Mouse (Mus musculus): Measurements from ENCODE around the gene Gnas.
"Not testable (repeated sequence)": the region's sequence is repeated elsewhere in the genome, so short reads cannot be mapped to it uniquely, and the experiment has no call there.

Gnas gene

DNA sequence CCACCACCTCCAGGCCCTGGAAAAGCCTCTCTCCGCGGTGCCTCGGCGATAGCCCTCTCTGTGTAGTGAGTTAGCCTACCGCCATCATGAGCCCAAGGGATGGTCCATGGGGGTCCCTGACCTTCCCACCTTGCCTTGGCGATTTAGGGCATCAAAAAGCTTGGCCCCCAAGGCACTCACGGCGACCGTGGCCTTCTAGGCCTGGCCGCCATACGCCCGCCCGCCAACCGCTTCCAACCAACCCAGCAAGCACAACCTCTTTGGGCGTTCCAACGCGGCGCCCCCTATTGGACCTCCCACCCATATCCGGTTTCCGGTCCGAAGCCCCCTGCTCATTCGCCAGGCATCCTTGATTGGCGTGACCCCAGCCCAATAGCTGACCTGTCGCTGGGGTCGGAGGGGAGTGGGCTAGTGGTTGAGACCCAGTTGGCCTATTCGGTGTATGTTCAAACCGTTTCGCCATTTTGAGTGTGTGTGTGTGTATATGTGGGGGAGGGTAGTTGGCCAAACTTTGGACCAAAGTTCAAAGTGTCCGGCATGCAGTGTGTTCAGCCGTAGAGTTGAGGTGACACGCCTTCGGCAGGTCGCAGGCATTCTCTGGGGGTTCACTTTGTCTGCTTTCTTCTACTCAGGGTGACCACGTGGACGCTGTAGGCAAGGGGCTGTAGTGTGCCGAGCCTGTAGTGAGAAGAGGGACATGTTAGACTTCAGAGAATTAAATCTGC is 11.2 kb downstream of the Gnas start:
- peak; percentile 92 for DNase-seq (ENCODE audit: low spot score)

DNA sequence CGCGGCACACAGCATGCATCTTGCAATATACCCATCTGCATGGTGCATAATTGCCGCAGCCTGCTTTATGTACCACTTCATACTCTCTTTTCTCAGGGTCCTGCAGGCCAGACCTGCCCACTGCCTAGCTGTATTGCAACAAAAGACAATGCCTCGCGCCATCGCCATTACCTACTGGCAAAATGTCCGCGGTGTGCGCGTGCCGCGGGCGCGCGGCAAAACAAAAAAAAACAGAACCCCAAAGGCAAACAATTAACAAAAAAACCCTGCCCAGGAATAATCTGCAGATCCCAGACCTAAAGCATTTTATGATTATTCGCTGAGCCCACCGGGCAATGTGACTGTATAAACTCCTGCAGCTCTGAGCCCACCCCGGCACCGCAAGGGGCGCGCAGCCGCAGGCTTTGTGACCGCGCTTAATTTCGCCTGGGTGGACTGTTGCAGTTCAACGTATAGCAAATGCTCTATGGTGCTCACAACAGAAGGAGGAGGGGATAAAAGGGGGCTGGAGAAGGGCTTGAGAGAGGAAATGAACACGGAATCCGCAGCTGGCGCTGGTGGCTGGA is 11.9 kb downstream of the Gnas start:
- DNase-seq (ENCODE audit: low spot score), result peak; percentile 50

DNA sequence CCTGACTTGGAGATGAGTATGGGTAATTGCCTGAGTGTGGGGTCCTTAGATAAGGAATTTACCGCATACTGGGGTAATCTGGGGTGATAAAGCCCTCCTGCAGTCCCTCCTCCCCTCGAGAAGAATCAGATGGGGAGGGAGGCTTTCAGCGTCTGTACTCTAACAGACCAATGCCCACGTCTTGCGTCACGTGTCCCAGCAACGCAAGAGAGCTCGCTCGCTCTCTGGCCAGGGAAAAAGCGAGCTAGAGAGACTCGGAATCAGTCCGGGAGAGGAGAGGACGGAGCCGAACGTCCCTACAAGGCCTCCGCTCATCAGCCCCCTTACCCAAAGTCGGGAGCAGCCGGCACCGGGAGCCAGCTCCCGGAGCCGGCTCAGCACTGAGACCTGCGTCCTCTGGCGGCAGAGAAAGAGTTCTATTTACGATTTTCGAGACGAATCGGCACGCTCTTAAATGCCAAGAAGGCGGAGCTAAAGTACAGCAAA is 13.0 kb downstream of the Gnas start:
- DNase-seq (ENCODE audit: low spot score), result peak; percentile 71

DNA sequence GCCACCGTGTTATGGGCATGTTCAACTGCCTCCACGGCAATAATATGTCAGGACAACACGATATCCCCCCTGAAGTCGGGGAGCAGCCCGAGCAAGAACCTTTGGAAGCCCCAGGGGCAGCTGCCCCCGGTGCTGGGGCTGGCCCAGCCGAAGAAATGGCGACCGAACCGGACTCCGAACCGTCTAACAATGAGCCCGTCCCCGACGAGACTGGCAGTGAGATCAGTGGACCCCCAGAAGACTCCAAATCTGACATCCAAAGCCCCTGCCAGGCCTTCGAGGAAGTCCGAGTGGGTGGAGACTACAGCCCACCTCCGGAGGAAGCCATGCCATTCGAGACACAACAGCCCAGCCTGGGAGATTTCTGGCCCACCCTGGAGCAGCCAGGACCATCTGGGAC is 13.7 kb downstream of the Gnas start:
- no peak for DNase-seq (ENCODE audit: low spot score)

DNA sequence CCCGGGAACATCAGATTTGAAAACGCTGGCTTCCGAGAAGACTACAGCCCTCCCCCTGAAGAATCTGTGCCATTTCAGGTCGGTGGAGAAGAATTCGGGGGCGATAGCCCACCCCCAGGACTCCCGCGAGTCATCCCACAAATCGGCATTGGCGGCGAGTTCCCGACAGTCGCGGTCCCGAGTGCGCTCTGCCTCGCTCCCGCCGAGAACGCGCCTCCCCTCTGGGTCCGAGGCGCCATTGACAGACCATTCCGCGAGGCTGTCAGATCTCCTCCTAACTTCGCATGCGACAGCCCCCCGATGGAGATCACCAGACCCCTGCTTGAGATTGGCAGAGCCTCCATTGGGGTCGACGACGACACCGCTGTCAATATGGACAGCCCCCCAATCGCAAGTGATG is 14.4 kb downstream of the Gnas start:
- DNase-seq (ENCODE audit: low spot score), result no peak

DNA sequence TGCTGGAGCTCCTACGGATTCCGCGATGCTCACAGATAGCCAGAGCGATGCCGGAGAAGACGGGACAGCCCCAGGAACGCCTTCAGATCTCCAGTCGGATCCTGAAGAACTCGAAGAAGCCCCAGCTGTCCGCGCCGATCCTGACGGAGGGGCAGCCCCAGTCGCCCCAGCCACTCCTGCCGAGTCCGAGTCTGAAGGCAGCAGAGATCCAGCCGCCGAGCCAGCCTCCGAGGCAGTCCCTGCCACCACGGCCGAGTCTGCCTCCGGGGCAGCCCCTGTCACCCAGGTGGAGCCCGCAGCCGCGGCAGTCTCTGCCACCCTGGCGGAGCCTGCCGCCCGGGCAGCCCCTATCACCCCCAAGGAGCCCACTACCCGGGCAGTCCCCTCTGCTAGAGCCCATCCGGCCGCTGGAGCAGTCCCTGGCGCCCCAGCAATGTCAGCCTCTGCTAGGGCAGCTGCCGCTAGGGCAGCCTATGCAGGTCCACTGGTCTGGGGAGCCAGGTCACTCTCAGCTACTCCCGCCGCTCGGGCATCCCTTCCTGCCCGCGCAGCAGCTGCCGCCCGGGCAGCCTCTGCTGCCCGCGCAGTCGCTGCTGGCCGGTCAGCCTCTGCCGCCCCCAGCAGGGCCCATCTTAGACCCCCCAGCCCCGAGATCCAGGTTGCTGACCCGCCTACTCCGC is 15.1 kb downstream of the Gnas start:
- DNase-seq (ENCODE audit: low spot score), result no peak

DNA sequence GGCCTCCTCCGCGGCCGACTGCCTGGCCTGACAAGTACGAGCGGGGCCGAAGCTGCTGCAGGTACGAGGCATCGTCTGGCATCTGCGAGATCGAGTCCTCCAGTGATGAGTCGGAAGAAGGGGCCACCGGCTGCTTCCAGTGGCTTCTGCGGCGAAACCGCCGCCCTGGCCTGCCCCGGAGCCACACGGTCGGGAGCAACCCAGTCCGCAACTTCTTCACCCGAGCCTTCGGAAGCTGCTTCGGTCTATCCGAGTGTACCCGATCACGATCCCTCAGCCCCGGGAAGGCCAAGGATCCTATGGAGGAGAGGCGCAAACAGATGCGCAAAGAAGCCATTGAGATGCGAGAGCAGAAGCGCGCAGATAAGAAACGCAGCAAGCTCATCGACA is 15.6 kb downstream of the Gnas start:
- DNase-seq (ENCODE audit: low spot score), result no peak

DNA sequence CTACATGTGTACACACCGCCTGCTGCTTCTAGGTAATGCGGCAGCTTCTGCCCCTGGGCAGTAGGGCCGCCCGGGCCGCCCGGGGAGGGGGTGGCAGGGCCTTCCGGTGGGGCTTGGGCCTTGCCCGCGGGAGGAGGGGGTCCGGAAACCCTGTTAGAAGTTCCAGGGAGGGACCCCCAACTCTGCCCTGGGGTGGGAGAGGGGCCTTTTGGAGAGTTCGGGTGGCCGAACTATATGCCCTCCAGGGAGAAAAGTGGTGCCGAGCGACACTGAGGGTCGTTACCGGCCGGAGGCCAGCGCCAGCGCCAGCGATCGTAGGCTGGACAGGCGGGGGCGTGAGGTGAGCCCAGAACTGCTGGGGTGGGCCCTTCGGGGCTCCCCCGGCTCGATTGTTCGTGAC is 16.1 kb downstream of the Gnas start:
- no peak for DNase-seq (ENCODE audit: low spot score)

DNA sequence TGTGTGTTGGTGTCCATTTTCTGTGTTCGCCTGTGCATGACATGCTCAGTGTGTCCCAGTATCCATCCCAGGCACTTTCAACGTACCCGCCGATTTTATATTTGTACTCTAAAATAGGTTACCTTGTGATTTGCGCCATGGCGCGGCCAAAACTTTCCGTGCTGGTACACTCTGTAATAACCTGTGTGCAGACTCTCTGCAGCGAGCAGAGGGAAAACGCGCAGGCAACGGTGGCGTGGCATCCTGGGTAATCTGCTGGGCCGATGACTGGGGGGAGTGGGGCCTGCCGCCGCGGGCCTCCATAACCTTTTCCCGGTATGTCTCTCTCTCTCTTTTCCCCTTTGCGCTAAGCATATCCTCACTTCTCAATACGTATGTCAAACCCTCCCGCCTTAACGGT is 16.5 kb downstream of the Gnas start:
- DNase-seq (ENCODE audit: low spot score), result no peak

DNA sequence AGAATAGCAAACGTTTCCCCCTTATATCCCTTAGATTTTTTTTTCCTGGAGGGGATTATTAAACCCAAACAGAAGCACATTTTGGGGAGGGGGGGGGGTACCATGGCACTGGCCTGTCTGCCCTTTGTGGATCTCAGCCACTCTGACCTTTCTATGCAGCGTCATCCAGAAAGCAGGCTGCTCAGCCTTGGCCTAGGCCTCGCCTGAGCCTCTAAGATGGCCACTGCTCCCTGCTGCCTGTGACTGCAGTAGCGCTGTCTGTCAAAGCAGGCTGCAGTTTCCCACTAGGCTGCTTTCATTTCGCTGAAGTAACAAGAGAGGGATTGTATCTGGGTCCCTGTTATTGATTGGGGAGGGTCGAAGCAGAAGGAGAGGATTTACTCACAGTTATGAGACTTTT is 18.4 kb downstream of the Gnas start:
- DNase-seq (ENCODE audit: low spot score), result peak; percentile 42

DNA sequence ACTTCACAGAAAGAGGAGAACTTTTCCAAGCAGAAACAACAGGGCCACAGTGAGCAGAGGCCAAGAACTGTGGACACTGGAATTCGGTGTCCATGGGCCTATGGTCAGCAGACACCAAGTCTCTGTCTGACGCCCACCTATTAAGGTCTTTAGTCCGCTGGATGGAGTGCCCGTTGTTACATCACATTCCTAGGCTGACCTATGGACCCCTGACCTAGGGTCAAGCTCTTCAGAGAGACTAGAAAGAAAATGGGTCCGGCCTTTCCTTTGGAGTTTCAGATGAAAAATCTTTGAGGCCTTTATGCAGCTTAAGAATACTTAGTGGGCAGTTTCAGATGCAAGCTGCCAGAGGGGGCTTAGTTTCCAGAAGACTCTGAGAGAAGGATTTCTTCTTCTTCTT is 21.5 kb downstream of the Gnas start:
- DNase-seq (ENCODE audit: low spot score), result no peak

DNA sequence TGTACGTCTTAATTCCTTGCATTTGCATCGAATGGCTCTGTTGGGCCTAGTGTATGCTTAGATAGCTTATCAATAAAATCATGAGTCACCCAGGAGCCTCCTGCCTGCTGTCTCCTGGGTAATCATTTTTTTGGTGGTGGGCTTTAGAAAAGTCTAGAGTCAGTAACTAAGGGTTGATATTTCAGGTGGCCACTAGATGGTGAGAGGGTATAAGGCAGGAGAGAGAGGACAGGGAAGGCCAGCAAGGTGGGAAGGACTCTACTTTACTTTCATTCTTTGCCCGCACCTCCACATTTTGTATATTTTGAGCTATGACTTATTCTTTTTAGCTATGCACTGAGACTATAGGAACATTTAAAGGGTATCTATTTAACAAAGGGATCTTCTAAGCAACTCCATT is 23.8 kb downstream of the Gnas start:
- no peak for DNase-seq (ENCODE audit: low spot score)

DNA sequence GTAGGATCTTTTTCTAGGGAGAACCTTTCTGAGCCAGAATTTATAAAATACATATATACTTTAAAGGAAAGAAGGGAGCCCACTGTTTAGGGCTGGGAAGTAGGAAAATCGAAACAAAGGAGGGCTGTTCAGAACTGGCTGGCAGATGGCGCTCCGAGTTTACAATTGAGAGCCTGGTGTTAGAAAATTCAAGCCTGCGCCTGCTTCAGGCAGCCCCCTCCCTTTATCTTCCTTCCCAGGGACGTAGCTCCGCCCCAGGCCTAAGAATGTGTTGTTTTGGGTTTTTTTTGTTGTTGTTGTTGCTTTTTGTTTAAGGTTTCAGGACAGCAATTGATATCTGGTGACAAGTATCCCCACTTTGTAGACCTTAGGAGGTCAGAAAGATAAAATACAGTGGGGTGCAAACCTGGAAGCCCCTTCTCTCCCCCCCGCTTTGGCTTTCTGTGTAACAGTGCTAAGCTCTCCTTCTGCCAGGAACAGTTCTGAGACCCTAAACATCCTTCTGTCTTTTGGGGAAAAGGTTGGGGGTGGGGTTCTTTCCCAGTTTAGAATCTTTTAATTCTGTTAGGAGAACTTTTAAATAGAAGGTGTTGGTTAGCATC is 26.9 kb downstream of the Gnas start:
- peak; percentile 86 for DNase-seq (ENCODE audit: low spot score)

DNA sequence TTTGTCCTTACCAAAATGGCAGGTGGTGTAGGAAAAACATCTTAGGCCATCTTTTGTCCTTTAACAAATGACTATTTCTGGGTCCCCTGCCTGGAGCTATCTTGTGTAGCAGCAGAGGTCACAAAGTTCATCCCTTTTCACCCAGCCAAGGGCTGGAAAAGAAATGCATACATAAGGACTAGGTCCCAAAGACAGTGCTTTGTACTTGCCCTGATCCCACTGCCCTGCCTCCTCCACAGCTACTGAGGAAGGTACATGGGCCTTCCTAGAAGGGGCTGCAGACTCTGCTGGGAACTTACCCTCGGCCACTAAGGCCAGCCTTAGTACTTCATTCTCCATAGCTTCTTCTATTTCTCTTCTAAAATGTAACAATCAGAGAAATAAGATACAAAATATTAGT is 27.5 kb downstream of the Gnas start:
- no peak for DNase-seq (ENCODE audit: low spot score)

DNA sequence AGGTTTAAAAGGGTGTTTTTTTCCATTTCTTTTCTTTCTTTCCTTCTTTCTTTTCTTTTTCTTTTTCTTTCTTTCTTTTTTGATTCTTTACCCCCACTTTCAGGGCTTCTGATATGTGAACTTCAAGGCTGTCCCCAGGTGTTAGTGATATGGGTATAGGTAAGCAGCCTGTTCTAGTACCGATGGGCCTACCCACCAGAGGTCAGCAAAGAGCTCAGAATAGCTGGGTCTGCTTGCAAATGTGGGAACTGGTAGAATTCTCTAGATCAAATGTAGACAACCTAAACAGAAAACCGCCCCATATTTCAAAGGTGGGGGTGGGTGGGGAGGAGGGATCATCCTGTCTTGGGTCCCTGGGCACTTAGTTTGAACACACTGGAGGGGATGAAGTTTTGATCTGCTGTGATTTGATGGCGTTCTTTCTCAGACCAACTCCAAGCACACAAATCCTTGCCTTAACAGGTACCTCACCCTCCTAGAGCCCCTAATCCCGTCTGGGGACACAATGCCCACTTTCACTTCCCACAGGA is 28.1 kb downstream of the Gnas start:
- DNase-seq (ENCODE audit: low spot score), result peak; percentile 85

DNA sequence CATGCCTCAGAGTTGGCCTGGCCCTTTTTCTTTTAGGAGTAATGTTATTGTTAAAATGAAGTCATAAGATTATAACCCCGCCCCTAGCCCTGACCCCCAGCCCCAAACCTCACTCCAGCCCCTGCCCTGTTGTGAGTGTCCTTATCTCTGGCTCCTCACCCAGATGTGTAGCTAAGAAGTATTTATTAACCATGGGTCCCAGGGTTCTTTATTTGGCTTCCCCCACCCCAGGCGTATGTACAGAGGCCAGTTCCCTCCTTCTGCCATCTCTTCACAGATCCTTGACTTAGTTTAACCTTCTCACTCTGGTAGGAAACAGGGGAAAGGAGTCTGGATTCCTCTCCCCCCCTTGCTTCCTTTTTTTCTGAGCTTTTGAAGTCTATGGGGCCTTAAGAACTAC is 28.5 kb downstream of the Gnas start:
- no peak for DNase-seq (ENCODE audit: low spot score)

DNA sequence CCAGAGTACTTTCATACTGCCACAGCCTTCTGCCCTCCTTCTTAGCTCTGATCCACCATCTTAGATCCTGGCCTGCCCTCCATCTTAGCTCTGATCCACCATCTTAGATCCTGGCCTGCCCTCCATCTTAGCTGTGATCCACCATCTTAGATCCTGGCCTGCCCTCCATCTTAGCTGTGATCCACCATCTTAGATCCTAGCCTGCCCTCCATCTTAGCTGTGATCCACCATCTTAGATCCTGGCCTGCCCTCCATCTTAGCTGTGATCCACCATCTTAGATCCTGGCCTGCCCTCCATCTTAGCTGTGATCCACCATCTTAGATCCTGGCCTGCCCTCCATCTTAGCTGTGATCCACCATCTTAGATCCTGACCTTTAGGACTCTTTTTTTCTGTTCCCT is 31.3 kb downstream of the Gnas start:
- DNase-seq (ENCODE audit: low spot score), result not testable (repeated sequence)

DNA sequence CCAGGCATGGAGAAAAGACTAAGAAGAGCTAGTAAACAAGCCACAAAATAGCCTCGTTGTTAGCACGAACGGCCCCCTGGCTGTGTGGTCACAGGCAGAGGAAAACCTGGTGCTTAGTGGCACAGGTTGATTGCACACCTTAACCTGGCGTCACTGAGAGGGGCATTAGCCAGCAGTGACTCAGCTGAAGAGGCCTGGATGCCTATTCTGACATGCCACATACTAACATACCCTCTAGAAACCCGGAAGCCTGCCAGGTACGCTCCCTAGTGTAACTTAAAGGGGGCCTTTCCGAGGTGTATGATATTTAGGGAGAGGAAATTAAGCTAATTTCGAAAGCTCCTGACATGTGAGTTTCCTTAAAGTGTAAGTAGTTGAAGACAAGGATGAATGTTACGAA is 32.5 kb downstream of the Gnas start:
- DNase-seq (ENCODE audit: low spot score), result no peak

DNA sequence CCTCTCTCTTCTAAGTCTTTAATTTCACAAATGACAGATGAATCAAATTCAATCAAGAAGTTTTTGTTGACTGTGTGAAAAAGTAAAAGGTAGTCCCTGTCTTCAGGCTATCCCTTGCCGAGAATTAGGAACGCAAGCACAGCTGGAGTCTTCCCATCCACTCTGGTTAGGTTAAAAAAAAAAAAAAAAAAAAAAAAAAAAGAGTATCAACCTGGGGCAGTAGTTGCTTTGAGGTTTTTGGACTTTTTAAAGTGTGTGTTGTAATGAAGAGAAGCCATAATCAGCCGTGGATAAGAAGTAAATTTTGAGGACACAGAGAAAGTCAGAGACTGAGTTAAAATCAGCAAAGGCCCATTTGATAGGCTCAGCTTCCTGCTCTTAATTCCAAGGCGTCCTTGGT is 41.9 kb downstream of the Gnas start:
- DNase-seq (ENCODE audit: low spot score), result no peak

DNA sequence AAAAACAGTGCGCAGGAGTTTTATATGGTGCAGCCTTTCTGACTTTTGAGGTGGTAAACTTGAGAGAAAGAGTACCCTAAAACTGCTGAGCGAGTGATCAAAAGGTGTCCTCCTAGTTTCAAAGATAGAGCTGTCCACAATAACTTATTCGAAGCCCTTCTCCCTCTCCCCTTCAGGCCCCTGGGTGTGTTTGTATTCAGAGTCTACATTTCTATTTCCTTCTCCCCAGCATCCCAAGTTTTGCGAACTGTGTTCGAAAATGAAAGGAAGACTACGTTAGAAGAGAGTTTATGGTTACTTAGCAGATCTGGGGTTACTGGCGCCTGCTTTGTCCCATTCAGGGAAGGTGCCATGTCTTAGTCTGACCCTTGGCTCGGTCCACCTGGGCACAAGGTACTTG is 42.4 kb downstream of the Gnas start:
- DNase-seq (ENCODE audit: low spot score), result no peak

DNA sequence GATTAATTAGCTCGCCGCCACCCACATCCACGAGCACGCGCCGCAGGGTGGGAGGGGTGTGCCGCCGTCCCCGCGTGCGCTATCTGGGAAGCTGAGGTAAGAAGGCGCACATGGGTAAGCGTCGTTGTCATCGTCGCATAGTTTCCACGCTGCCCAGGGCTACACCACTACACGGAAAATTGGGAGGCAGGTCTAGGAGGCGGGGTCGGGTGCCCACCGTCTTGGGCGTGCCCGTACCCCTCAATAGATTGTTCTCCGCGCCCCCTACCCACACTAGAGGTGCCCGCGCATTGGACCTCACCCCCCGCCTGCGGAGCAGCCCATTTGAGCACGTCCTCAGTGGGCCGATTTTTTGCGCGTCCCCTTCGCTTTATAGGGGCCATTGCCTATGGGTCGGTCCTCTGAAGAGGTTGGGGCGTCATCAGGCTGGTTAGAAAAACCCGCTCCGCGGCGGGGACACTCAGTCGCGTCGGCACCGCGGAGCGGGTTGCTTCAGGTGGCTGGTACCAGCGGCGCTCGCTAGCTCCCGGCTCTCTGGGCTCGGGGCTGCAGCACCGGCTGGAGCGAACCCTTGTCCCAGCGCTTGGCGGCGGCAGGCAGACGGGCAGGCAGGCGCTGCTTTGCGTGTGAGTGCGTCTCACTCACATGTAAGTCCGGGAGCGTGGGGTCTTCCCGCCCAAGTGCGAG is 43.3 kb downstream of the Gnas start:
- peak; percentile 74 for DNase-seq (ENCODE audit: low spot score)

DNA sequence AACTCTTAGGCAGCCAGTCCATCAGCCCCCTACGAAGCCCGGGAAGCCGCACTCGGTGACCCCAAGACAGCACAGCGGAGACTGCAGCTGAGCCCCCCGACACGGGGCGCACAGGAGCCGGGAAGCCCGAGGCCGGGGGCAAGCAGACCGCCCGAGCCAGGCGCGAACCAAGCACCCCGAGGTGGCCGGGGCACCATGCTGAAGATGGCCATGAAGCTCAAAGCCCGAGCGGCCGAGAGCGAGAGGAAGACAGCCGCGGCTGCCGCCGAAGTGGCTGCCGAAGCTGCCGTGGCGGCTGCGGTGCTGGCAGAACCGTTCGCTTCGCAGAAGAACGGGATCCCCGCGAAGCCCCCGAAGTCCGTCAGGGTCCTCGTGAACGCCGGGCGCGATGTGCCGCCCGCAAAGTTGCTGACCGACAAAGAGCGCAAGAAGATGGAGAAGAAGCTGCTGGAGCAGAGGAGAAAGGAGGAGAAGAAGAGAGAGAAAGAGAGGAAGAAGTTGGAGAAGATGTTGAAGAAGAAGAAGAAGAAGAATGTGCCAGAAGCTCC is 44.3 kb downstream of the Gnas start:
- no peak for DNase-seq (ENCODE audit: low spot score)
